Mouse (Mus musculus): ENCODE measurements at regions not wholly inside any gene's neighbourhood (a gene's known extent, or its start where the extent isn't known, plus 50 kb on each side); places are given as distances from the start of the nearest gene placed in this dataset.
A peak's percentile ranks its signal among the peaks of the same experiment; 100 is the strongest.
"Not testable (repeated sequence)": the region's sequence is repeated elsewhere in the genome, so short reads cannot be mapped to it uniquely, and the experiment has no call there.

DNA sequence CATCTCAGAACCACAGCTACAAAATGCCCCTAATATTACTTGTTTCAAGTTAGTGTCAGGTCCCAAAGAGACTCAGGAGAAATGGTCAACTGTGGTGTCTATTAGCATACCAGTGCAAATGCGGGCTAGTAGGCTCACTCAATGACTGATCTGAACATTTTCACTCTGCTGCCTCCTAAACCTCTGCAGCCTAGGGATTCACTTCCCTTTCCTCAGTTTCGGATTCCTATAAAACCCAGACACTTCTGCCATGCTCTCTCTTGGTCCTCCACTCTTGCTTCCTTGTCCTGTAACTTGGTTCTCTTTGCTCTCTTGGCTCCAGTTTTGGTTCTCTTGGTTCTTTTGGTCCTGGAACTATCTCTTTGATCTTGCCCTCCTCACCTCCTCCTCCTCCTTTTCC, 206.3 kb upstream of the Spef2 start:
- no peak for DNase-seq (ENCODE audit: low read depth)

DNA sequence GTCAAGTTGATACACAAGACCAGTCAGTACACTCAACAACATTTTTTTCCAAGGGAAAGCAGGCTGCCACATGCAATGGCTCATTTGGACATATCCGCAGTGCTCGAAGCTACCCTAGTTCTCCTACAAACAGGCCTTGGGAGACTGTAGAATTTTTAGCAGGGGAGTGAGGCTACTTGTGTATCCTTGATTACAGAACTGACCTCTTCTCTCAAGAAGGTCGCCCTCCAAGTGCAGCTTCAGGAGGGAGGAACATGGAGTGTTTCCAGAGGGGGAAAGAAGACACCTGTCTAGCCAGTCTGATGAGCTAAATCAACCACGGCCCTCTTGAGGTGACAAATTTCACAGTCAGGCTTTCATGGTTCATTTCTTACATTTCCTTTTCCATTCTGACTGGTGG, 202.0 kb upstream of the Prlr start:
- DNase-seq (ENCODE audit: low read depth) = no peak

- DNase-seq (ENCODE audit: low read depth) = no peak
Observed at GRCm38 (mm10) chr15:10011289-10012234, 165.5 kb upstream of the Prlr start.

DNA sequence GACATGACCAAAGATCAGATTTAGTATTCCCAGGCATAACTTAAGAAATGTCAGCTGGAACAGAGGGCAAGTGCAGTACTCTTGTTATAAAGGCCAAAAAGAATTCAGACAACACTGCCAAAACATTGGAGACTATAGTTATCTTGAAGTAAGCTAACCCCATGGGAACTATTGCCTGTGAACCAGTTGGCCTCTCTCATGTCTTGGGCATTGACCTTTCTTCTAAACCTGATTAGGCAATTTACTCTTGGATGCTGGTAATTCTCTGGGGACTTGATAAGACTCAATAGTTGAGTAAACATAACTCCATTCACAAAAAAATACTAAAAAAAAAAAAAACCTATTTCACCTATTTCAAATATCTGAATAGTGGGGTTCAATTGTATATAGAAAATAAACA, 159.8 kb upstream of the Prlr start:
- DNase-seq (ENCODE audit: low read depth) = no peak

DNA sequence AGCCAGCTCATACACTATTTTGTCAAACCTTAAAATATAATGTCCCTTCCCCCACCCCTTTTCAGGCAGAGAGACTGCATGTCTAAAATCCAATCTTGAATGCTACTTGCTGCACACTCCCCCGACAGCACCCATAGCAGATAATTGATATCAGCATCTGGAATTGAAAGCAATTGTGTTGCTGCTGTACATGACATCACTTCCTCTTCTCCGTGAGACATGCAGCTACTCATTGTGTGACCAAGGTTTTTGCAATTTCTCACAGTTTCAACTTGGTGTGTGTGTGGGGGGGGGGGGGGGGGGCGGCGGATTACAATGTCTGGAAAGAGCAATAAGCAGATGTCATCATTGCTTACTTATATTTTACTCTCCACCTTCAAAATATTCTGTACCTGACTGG, 147.1 kb upstream of the Prlr start:
- no peak for DNase-seq (ENCODE audit: low read depth)

DNA sequence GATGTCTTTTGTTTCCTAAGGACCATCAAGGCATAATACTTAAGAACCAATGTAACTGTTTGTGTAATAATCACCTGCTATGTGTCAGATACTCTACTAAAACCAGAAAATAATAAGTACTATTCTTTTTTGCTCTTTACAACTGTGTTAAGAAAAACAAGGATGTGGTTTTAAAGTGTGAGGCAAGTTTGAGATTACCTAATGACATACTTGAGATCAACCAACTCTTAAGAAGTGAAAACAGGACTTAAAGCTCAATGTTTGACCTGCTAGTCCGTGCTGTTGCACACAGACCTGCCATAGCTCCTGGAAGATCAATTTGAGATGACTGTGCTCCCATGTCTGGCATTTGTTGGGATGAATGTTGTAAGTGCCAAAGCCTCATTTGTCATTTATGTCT, 141.5 kb upstream of the Prlr start:
- DNase-seq (ENCODE audit: low read depth) = no peak

GRCm38 (mm10) chr15:10036576-10036975, 140.5 kb upstream of the Prlr start:
- not testable (repeated sequence) for DNase-seq (ENCODE audit: low read depth)

- DNase-seq (ENCODE audit: low read depth) = no peak
Observed at GRCm38 (mm10) chr15:10073580-10073979, 103.5 kb upstream of the Prlr start.

DNA sequence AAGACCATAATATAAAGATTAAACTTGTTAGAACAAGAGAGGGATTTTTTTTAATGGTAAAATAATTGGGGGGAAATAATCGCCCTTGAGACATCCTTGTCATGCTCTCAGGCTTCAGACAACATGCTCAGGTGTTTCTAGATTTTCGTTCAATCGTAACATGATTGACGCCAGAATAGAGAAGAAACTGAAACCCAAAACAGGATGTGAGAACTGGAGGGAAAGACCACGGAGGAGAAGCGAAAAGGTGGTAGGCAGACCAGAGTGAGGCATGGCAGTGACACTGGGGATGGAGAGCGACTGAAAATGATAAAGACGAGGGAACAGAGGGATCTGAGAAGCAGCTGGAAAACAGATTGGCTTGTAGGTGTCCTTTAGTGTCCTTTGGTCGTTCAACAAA, 102.1 kb upstream of the Prlr start:
- DNase-seq (ENCODE audit: low read depth) = no peak

DNA sequence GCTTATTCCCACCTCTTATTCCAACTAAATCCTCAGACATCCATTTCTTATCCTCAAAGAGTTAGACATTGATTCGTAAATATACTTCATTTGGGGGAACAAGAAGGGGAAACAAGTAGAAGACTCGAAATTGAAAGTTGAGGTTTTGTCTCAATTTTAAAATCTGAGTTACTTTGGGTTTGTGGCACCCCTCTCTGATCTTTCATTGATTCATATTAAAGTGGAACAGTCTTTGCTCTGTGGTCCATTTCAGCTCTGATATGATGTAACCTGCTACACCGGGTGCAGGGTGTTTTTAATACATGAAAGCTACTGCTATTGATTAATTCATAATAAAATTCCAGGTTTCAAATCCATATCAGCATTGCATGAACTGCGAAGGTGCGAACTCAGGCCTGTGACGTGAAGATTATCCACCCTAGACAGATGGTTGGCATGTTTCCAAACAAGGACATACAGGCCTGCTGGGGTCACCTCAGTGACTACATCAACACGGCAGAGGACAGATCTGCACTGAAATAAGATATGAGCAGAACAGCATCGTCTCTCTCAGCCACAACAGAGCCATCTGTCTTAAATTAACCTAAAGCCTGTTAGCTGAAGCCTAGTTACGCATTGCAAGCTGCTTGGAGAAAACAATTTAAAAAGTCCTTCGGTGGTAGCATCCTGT, 101.5 kb upstream of the Prlr start:
- no peak for DNase-seq (ENCODE audit: low read depth)

- no peak for DNase-seq (ENCODE audit: low read depth)
Observed at GRCm38 (mm10) chr15:10076061-10076400, 101.0 kb upstream of the Prlr start.

DNA sequence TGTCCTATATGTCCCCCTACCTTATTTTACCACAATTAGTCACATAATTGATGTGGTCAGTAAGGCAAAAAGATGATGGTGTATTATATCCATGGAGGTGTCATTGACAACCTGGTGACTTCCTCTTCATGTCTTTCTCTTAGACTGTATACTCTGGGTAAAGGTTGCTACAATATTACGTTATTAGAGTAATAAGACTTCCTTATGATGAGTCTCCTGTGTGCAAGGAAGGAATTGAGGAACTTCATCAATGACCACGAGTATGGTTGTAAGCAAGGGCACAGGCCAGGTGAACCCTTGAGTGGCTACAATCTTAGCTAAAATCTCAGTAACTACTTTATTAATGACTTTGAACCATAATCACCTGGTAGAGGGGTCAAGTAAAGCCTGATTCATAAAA, 98.6 kb upstream of the Prlr start:
- no peak for DNase-seq (ENCODE audit: low read depth)

GRCm38 (mm10) chr15:10079510-10079909, 97.5 kb upstream of the Prlr start:
- no peak for DNase-seq (ENCODE audit: low read depth)

- DNase-seq (ENCODE audit: low read depth) = peak; percentile 24
Observed at GRCm38 (mm10) chr15:10088691-10089090, 88.3 kb upstream of the Prlr start.

DNA sequence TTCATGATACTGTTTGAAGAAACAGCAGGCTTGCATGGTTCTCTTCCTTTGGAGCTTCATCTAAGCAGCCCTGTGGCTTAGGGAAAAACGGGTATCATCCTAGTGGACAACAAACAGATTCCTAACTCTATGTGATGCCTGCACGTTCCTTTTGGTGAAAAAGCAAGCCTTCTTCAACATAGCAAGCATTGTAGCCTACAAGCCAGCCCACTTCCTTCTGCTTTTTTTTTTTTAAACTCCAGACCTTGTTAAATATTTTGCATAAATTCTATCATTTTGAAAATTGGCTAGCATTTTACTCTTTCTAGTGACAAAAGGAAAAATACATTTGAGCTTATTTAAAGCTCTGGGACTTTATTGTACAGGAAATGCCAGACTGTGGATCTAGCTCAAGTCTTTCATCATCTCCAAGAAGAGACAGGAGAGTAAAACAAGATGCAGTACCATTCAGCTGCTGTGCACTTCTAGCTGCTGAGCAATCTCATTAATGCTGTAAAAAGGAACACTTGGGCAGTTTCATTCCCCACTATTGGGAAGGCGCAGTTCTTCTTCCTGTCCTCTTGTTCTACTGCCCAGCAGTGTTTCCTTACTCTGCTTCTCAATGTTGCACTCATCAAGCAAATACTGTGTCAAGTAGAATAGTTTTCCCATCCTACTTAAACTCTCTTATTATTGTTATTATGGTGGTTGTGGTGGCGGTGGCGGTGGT, 86.5 kb upstream of the Prlr start:
- no peak for DNase-seq (ENCODE audit: low read depth)

- no peak for DNase-seq (ENCODE audit: low read depth)
Observed at GRCm38 (mm10) chr15:10103350-10103749, 73.7 kb upstream of the Prlr start.

DNA sequence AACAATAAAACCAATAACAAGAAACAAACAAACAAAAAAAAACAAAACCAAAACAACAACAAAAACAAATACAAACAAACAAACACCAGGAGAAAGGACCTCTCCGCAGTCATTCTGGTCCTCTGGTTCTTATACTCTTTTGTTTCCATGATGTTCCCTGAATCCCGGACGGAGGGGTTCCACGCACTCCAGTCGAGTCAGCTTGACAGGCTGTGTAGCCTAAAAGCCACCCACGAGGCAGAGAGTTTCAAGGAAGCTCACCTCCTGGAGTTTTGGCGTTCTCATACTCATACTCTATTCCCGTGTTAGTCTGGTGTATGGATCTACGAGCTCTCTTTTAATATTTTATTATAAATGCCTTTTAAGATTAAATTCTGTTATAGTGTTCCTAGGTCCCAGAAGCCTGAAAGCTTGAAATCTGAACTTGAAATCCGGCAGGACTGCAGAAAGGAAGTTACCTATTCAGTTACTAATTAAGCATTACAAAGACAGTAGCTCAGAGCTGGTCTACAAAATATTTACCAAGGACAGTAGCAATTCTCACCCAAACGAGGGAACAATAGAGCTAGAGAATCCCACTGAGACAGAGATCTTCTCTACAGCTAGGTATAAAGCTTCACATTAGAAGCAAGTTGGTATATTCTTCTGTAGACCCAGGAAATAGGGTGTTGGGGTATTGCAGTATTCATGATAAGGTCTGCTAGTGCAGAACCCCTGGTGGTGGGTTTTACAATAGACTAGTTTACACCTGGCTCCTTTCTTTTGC, 71.6 kb upstream of the Prlr start:
- not testable (repeated sequence) for DNase-seq (ENCODE audit: low read depth)

- DNase-seq (ENCODE audit: low read depth) = no peak
Observed at GRCm38 (mm10) chr15:10106853-10107252, 70.2 kb upstream of the Prlr start.

Measured in fibroblast of lung, adult 2 months (primary cell).